Mouse (Mus musculus): Measurements from ENCODE around the gene Ulk4.

- no peak for TF ChIP-seq CTCF (IDR thresholded peaks at IDR 0.05; ENCODE audit: low read depth)
- no peak for TF ChIP-seq EP300 (IDR thresholded peaks at IDR 0.05; ENCODE audit: low read depth)
These were observed 350.9 kb downstream of the Ulk4 start for GRCm38 (mm10) chr9:120926126-120926525.
